Mouse (Mus musculus) ES-E14 (cell line): ENCODE results near the gene Wap. TPM values are rescaled to one million over a fixed set of nuclear protein-coding genes. Genes with fewer than 3 reads are reported as not detected.

Experiments used
- DNase-seq: peaks from one replicate; pipeline ENCODE4 v3.0.0-alpha.2; 2013; ENCODE audit warnings: low read depth, low spot score
- H3K27ac ChIP-seq: 2 replicates; pipeline ENCODE4 v1.5.1; 2012; ENCODE audit warnings: low read depth, mild to moderate bottlenecking, low read length, moderate library complexity, mixed read lengths; ENCODE audit not compliant: poor library complexity, insufficient read depth, severe bottlenecking
- H3K36me3 ChIP-seq: 2 replicates; pipeline ENCODE4 v1.6.1; 2012; ENCODE audit warnings: mild to moderate bottlenecking, low read length, moderate library complexity, mixed read lengths; ENCODE audit not compliant: control insufficient read depth, poor library complexity, insufficient read depth, severe bottlenecking
- H3K4me1 ChIP-seq, 2 experiments: fragments of 150-350 bp in 1 of 2; sonication (generic) in 1 of 2; 2 replicates each; pipeline ENCODE4 v1.6.1; 2012; ENCODE audit warnings: low read length in 2 of 2, mild to moderate bottlenecking in 1 of 2, mixed read lengths in 1 of 2; ENCODE audit not compliant: control insufficient read depth in 2 of 2, insufficient read depth in 2 of 2, poor library complexity in 1 of 2
- H3K4me3 ChIP-seq, 2 experiments: fragments of 150-350 bp in 1 of 2; sonication (generic) in 1 of 2; 2 replicates each; pipeline ENCODE4 v1.5.1; 2012; ENCODE audit warnings: low read length in 2 of 2, low read depth in 1 of 2, mild to moderate bottlenecking in 1 of 2, mixed read lengths in 1 of 2; ENCODE audit not compliant: insufficient read depth in 1 of 2, poor library complexity in 1 of 2, severe bottlenecking in 1 of 2
- H3K9ac ChIP-seq: 2 replicates; pipeline ENCODE4 v1.6.1; 2012; ENCODE audit warnings: low read depth, mild to moderate bottlenecking, low read length, mixed read lengths; ENCODE audit not compliant: poor library complexity, insufficient read depth, severe bottlenecking
- H3K9me3 ChIP-seq: fragments of 150-350 bp; sonication (generic); 2 replicates; pipeline ENCODE4 v1.6.1; 2012; ENCODE audit warnings: low read depth, mild to moderate bottlenecking, low read length; ENCODE audit not compliant: control insufficient read depth, insufficient read depth
- CHD2 ChIP-seq: IDR thresholded peaks from 2 replicates; pipeline ENCODE4 v1.6.1; 2014; ENCODE audit warnings: mild to moderate bottlenecking, low read depth, low read length, inconsistent platforms
- HCFC1 ChIP-seq: IDR thresholded peaks from 2 replicates; pipeline ENCODE4 v1.6.1; 2012; ENCODE audit warnings: low read length, inconsistent platforms, borderline replicate concordance; ENCODE audit not compliant: insufficient read depth
- MAFK ChIP-seq: IDR thresholded peaks from 2 replicates; pipeline ENCODE4 v1.6.1; 2014; ENCODE audit warnings: mild to moderate bottlenecking, low read depth, low read length, inconsistent platforms; ENCODE audit not compliant: insufficient read depth
- ZC3H11A ChIP-seq: IDR thresholded peaks from 2 replicates; pipeline ENCODE4 v1.6.1; 2012; ENCODE audit warnings: low read depth, mild to moderate bottlenecking, inconsistent platforms, low read length, borderline replicate concordance
- ZNF384 ChIP-seq: IDR thresholded peaks from 2 replicates; pipeline ENCODE4 v1.6.1; 2012; ENCODE audit warnings: low read depth, low read length, inconsistent platforms
- in situ Hi-C, 2 experiments: fragments of 600-800 bp; cut with MboI; formaldehyde crosslinking; loops; one replicate each; pipeline ENCODE4 v1.15.1; 2025; ENCODE audit warnings: low sequenced_read_pairs in 2 of 2, inconsistent platforms in 1 of 2; ENCODE audit not compliant: unreplicated experiment in 2 of 2
- total RNA-seq: library from RNA; depleted of rRNA; stranded (reverse); fragments of 300-350 nt; gene quantifications from 2 replicates; pipeline ENCODE4 v1.2.3, GENCODE M21; 2012

The Wap gene
- total RNA-seq, 1 experiment = not detected

- no peak overlapping the region for H3K9ac ChIP-seq
- no peak overlapping the region for H3K4me3 ChIP-seq
- H3K36me3 ChIP-seq = peaks cover 18% of the 10 kb centered on the region
- DNase-seq = no peak
- in situ Hi-C loops = no loop called here
- TF ChIP-seq HCFC1 = no peak
- TF ChIP-seq ZC3H11A = no peak
- TF ChIP-seq ZNF384 = no peak
- TF ChIP-seq CHD2 = no peak
- TF ChIP-seq MAFK = no peak
- no peaks in the 10 kb centered on the region for H3K9me3 ChIP-seq
- H3K27ac ChIP-seq = no peak overlapping the region
- H3K4me1 ChIP-seq = peaks cover 3 to 17% of the 10 kb centered on the region in 2 experiments; a peak in 1 of 4 replicates
Observed at GRCm38 (mm10) chr11:6593406-6593805, 45.0 kb downstream of the Wap start.

GRCm38 (mm10) chr11:6590933-6591675, 47.3 kb downstream of the Wap start:
- Histone ChIP-seq H3K9ac (no peak overlapping the region), H3K4me1 (peaks cover 3 to 13% of the 10 kb centered on the region in 2 experiments; a peak in 1 of 4 replicates), H3K27ac (no peak overlapping the region), H3K9me3 (no peaks in the 10 kb centered on the region), H3K36me3 (peaks cover 6% of the 10 kb centered on the region), H3K4me3 (no peak overlapping the region)
- in situ Hi-C loops = no loop called here
- no peak for DNase-seq
- no peak for TF ChIP-seq ZC3H11A
- TF ChIP-seq CHD2 = no peak
- no peak for TF ChIP-seq MAFK
- TF ChIP-seq ZNF384 = no peak
- no peak for TF ChIP-seq HCFC1

GRCm38 (mm10) chr11:6589838-6590237, 48.6 kb downstream of the Wap start:
- Histone ChIP-seq H3K36me3 (peaks cover 3% of the 10 kb centered on the region; the same call in 1 of the 2 replicates), H3K4me1 (peaks cover 3 to 15% of the 10 kb centered on the region in 2 experiments; a peak in 1 of 4 replicates), H3K9me3 (no peaks in the 10 kb centered on the region), H3K4me3 (no peak overlapping the region), H3K27ac (no peak overlapping the region), H3K9ac (no peak overlapping the region)
- in situ Hi-C loops = no loop called here
- TF ChIP-seq MAFK = no peak
- TF ChIP-seq CHD2 = no peak
- no peak for TF ChIP-seq ZNF384
- no peak for TF ChIP-seq ZC3H11A
- TF ChIP-seq HCFC1 = no peak
- DNase-seq = no peak

- H3K4me3 ChIP-seq = no peak overlapping the region
- H3K27ac ChIP-seq = no peak overlapping the region
- in situ Hi-C loops = no loop called here
- TF ChIP-seq HCFC1 (no peak), CHD2 (no peak), ZNF384 (no peak), MAFK (no peak), ZC3H11A (no peak)
- DNase-seq = no peak
- H3K9me3 ChIP-seq = no peaks in the 10 kb centered on the region
- H3K4me1 ChIP-seq = peaks cover 3 to 13% of the 10 kb centered on the region in 2 experiments; a peak in 1 of 4 replicates
- no peak overlapping the region for H3K9ac ChIP-seq
- H3K36me3 ChIP-seq = peaks cover 3% of the 10 kb centered on the region; the same call in 1 of the 2 replicates
Observed at GRCm38 (mm10) chr11:6588295-6588694, 50.1 kb downstream of the Wap start.
